Mouse (Mus musculus) heart, postnatal 0 days (tissue): ENCODE results near the gene Ermap.

Experiments
- CTCF ChIP-seq: IDR thresholded peaks from 2 replicates; pipeline ENCODE4 v1.5.1; 2016; ENCODE audit warnings: antibody characterized with exemption, control low read depth, low read depth
- EP300 ChIP-seq: IDR thresholded peaks from 2 replicates; pipeline ENCODE4 v1.6.1; 2016; ENCODE audit warnings: antibody characterized with exemption, low read depth

DNA sequence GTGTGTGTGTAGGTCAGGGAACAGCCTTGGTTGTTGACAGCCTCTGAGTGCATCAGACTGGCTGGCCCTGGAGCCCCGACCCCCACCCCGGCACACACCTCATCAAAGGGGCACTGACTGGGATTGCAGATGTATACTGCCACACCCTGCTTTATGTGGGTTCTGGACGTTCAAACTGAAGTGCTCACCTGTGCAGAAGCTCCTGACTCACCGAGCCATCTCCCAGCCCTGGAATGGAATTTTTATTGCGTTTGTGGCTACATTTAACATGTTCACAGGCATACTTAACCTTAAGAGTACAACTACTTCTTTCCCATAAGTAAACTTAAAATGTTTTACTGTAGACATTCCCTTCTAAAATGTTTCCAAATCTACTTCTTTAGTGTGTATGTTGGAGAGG is 31.9 kb downstream of the Ermap start:
- no peak for TF ChIP-seq CTCF
- no peak for TF ChIP-seq EP300
